Mouse (Mus musculus) bone marrow macrophage, adult 2 months (primary cell): Measurements from ENCODE around the gene Gpr107.

ENCODE experiments used
- CTCF ChIP-seq: IDR thresholded peaks from 2 replicates; pipeline ENCODE4 v1.5.1; 2012; ENCODE audit warnings: low read depth, mild to moderate bottlenecking, low read length, moderate library complexity
- POLR2A ChIP-seq: IDR thresholded peaks from 2 replicates; pipeline ENCODE4 v1.6.1; 2012; ENCODE audit warnings: mild to moderate bottlenecking, low read depth, low read length, borderline replicate concordance

DNA sequence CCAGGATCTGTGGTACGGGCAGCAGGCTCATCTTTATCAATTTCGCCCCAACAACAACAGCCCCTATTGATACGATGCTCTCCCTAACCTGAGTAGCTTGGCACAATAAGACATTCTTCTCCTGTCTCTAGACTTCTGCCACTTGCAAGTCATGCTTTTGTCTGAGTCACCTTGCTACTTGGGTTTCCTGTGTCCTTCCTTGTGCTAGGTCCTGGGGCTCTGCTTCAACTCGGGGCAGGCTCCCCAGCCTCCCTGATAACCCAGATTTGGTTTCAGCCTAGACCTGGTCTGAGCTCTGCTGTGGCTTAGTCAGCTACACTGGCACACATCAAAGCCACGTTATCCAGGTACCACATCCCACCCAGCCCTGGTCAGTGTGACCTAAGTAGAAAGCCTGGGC, 69.5 kb downstream of the Gpr107 start:
- TF ChIP-seq CTCF, result no peak
- TF ChIP-seq POLR2A, result no peak
